In the genomic region with DNA sequence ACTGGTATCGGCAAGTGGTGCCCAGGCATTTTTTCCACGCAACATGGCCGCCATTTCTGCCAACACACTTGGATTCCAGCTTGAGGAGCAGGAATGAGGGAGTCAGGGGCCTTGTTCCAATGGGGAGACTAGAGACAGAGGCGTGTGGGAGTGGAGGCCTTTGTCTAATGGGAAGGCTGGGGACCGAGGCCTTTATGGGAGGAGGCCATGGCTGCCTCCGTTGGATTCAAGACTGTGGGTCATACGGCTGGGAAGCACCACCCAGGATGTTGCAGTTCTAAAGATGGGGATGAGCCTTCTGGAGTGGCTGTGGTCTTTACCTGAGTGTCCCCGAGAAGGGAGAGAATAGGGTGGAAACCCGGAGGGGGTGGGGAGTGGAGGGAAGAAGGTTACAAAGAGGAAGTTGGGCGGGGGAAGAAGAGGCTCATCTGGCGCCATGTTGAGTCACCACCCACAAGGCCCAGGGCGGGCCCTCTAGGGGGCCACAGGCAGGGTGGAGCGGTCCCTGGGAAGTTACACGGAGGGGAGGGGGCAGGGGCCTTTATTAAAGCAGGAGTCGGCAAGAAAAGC, we compare ENCODE assay signal across 8 mouse cellular contexts. TPM values are rescaled to one million over a fixed set of nuclear protein-coding genes. Genes with fewer than 3 reads are reported as not detected.
A peak's percentile ranks its signal among the peaks of the same experiment; 100 is the strongest.
DNase-seq lines count a peak whose midpoint lies in the region; ATAC-seq and TF ChIP-seq lines count a peak whose summit lies in the region.

No protein-coding gene starts in this region.

- WGBS in midbrain, embryonic 11.5 days: 84% methylated on average over 15 of the region's 15 CpGs
- WGBS in midbrain, embryonic 16.5 days: 90% methylated on average over 15 of the region's 15 CpGs
- WGBS in heart, embryonic 13.5 days: 75% methylated on average over 15 of the region's 15 CpGs
- WGBS in hindbrain, postnatal 0 days: 82% methylated on average over 15 of the region's 15 CpGs

- H3K27me3 ChIP-seq in midbrain, embryonic 11.5 days (ENCODE audit: control insufficient read depth, insufficient read depth, low read length): peaks cover 10% of the 10 kb centered on the region; the same call in 1 of the 2 replicates
- H3K27me3 ChIP-seq in midbrain, embryonic 16.5 days (ENCODE audit: control insufficient read depth, insufficient read depth, low read depth, low read length): no peaks in the 10 kb centered on the region
- H3K27me3 ChIP-seq in heart, embryonic 13.5 days (replicated peaks): peaks cover 33% of the 10 kb centered on the region
- H3K27me3 ChIP-seq in hindbrain, postnatal 0 days (ENCODE audit: insufficient read depth, low read length): no peaks in the 10 kb centered on the region

- DNase-seq in midbrain, embryonic 11.5 days (ENCODE audit: low spot score, missing footprints): peak; percentile 65
- peak; percentile 39 for DNase-seq in lung, postnatal 10 days
- DNase-seq in thymus, postnatal 0 days (ENCODE audit: low spot score): peak; percentile 82
- no peak for DNase-seq in layer of hippocampus, postnatal 10 days (ENCODE audit: low spot score in 2 of 2)
- no peak for DNase-seq in hindbrain, postnatal 0 days (ENCODE audit: low spot score)
- no peak for DNase-seq in retina, postnatal 1 day

- no peak overlapping the region for H3K27ac ChIP-seq in midbrain, embryonic 11.5 days (ENCODE audit: low read depth, low read length)
- H3K27ac ChIP-seq in midbrain, embryonic 16.5 days (ENCODE audit: low read length): no peak overlapping the region
- H3K27ac ChIP-seq in heart, embryonic 13.5 days (replicated peaks): peak overlapping the region; percentile 38; the same call in 1 of the 2 replicates
- H3K27ac ChIP-seq in hindbrain, postnatal 0 days: no peak overlapping the region

- no peaks in the 10 kb centered on the region for H3K9me3 ChIP-seq in midbrain, embryonic 11.5 days (ENCODE audit: control insufficient read depth, low read length)
- no peaks in the 10 kb centered on the region for H3K9me3 ChIP-seq in midbrain, embryonic 16.5 days (replicated peaks; ENCODE audit: control insufficient read depth, low read length, poor library complexity, severe bottlenecking)
- H3K9me3 ChIP-seq in heart, embryonic 13.5 days: no peaks in the 10 kb centered on the region
- H3K9me3 ChIP-seq in hindbrain, postnatal 0 days (ENCODE audit: low read length): no peaks in the 10 kb centered on the region

- peaks cover 7% of the 10 kb centered on the region for H3K4me1 ChIP-seq in midbrain, embryonic 11.5 days (ENCODE audit: control insufficient read depth, insufficient read depth, low read length)
- peaks cover 7% of the 10 kb centered on the region for H3K4me1 ChIP-seq in midbrain, embryonic 16.5 days (ENCODE audit: control insufficient read depth, insufficient read depth, low read length)
- H3K4me1 ChIP-seq in heart, embryonic 13.5 days: peaks cover 5% of the 10 kb centered on the region
- 0 out of 2 replicates have a peak, but pooled peaks cover 3% of the 10 kb centered on the region for H3K4me1 ChIP-seq in hindbrain, postnatal 0 days (ENCODE audit: insufficient read depth, low read length)

- no peak for TF ChIP-seq CTCF in hindbrain, postnatal 0 days (IDR thresholded peaks at IDR 0.05; ENCODE audit: low read depth)

- H3K4me2 ChIP-seq in midbrain, embryonic 11.5 days: no peak overlapping the region
- no peak overlapping the region for H3K4me2 ChIP-seq in midbrain, embryonic 16.5 days (ENCODE audit: low read length)
- peak overlapping the region; percentile 43 for H3K4me2 ChIP-seq in heart, embryonic 13.5 days
- no peak overlapping the region for H3K4me2 ChIP-seq in hindbrain, postnatal 0 days (ENCODE audit: low read depth, low read length)

- H3K4me3 ChIP-seq in midbrain, embryonic 11.5 days (ENCODE audit: low read depth, low read length): peak overlapping the region; percentile 1; the same call in 1 of the 2 replicates
- H3K4me3 ChIP-seq in midbrain, embryonic 16.5 days (ENCODE audit: low read depth, low read length): no peak overlapping the region
- peak overlapping the region; percentile 38 for H3K4me3 ChIP-seq in heart, embryonic 13.5 days
- H3K4me3 ChIP-seq in hindbrain, postnatal 0 days (ENCODE audit: low read length): no peak overlapping the region

- no peaks in the 10 kb centered on the region for H3K36me3 ChIP-seq in midbrain, embryonic 11.5 days (ENCODE audit: control insufficient read depth, insufficient read depth, low read length)
- H3K36me3 ChIP-seq in midbrain, embryonic 16.5 days (ENCODE audit: control insufficient read depth, insufficient read depth, low read length): no peaks in the 10 kb centered on the region
- H3K36me3 ChIP-seq in heart, embryonic 13.5 days: no peaks in the 10 kb centered on the region
- H3K36me3 ChIP-seq in hindbrain, postnatal 0 days (ENCODE audit: insufficient read depth, low read length): no peaks in the 10 kb centered on the region

- H3K9ac ChIP-seq in midbrain, embryonic 11.5 days (ENCODE audit: low read length): no peak overlapping the region
- H3K9ac ChIP-seq in midbrain, embryonic 16.5 days (ENCODE audit: low read depth, low read length): no peak overlapping the region
- peak overlapping the region; percentile 37; the same call in 1 of the 2 replicates for H3K9ac ChIP-seq in heart, embryonic 13.5 days
- H3K9ac ChIP-seq in hindbrain, postnatal 0 days (replicated peaks; ENCODE audit: low read length): no peak overlapping the region

- ATAC-seq in midbrain, embryonic 11.5 days (ENCODE audit: low FRiP score): no peak
- no peak for ATAC-seq in midbrain, embryonic 16.5 days
- peak; percentile 62; the same call in 1 of the 2 replicates for ATAC-seq in heart, embryonic 13.5 days (ENCODE audit: extremely low read depth, insufficient number of reproducible peaks, low FRiP score, low TSS enrichment)
- ATAC-seq in hindbrain, postnatal 0 days: no peak

RNA-seq across cellular contexts. Expression of a gene that starts 4.0 kb away (rescaled TPM):
- polyA plus RNA-seq in midbrain, embryonic 11.5 days (2014; fragmentation: Nextera tagmentation; extraction: Ambion mirVana): 7.0 and 9.0 TPM in 2 replicates
- 62.6 and 68.5 TPM in 2 replicates for polyA plus RNA-seq in midbrain, embryonic 16.5 days (2015; fragmentation: Nextera tagmentation; extraction: Ambion mirVana)
- 0.47 and 0.51 TPM in 2 replicates for polyA plus RNA-seq in heart, embryonic 13.5 days (2015; fragmentation: Nextera tagmentation; extraction: Ambion mirVana)
- 2.6 and 4.0 TPM in 2 replicates for polyA plus RNA-seq in thymus, postnatal 0 days (2015; fragmentation: Nextera tagmentation; extraction: Ambion mirVana)
- total RNA-seq in layer of hippocampus, postnatal 10 days (2021): 100 to 1,000 TPM; 149 to 174 TPM
- total RNA-seq in hindbrain, postnatal 0 days (2014; rRNA removed): 103 and 137 TPM in 2 replicates
- 33.2 and 35.6 TPM in 2 replicates for polyA plus RNA-seq in hindbrain, postnatal 0 days (2015; fragmentation: Nextera tagmentation; extraction: Ambion mirVana)

RNA-seq across cellular contexts. Expression of a gene that starts 19.0 kb away (rescaled TPM):
- 148 and 163 TPM in 2 replicates for polyA plus RNA-seq in midbrain, embryonic 11.5 days (2014; fragmentation: Nextera tagmentation; extraction: Ambion mirVana)
- 127 TPM in 2 replicates for polyA plus RNA-seq in midbrain, embryonic 16.5 days (2015; fragmentation: Nextera tagmentation; extraction: Ambion mirVana)
- 104 and 115 TPM in 2 replicates for polyA plus RNA-seq in heart, embryonic 13.5 days (2015; fragmentation: Nextera tagmentation; extraction: Ambion mirVana)
- 425 and 454 TPM in 2 replicates for polyA plus RNA-seq in thymus, postnatal 0 days (2015; fragmentation: Nextera tagmentation; extraction: Ambion mirVana)
- total RNA-seq in layer of hippocampus, postnatal 10 days (2021): 10 to 100 TPM; 56.1 to 59.9 TPM
- 60.7 and 63.5 TPM in 2 replicates for total RNA-seq in hindbrain, postnatal 0 days (2014; rRNA removed)
- polyA plus RNA-seq in hindbrain, postnatal 0 days (2015; fragmentation: Nextera tagmentation; extraction: Ambion mirVana): 125 and 135 TPM in 2 replicates

RNA-seq across cellular contexts. Expression of a gene that starts 37.0 kb away (rescaled TPM):
- polyA plus RNA-seq in midbrain, embryonic 11.5 days (2014; fragmentation: Nextera tagmentation; extraction: Ambion mirVana): 2.6 and 2.9 TPM in 2 replicates
- polyA plus RNA-seq in midbrain, embryonic 16.5 days (2015; fragmentation: Nextera tagmentation; extraction: Ambion mirVana): 0.08 and 0.22 TPM in 2 replicates
- 2.1 and 8.2 TPM in 2 replicates for polyA plus RNA-seq in heart, embryonic 13.5 days (2015; fragmentation: Nextera tagmentation; extraction: Ambion mirVana)
- 5.0 and 6.2 TPM in 2 replicates for polyA plus RNA-seq in thymus, postnatal 0 days (2015; fragmentation: Nextera tagmentation; extraction: Ambion mirVana)
- total RNA-seq in layer of hippocampus, postnatal 10 days (2021): under 1 TPM; 0.48 to 0.62 TPM
- 0.37 TPM in 1 of 2 replicates, not detected in the other for total RNA-seq in hindbrain, postnatal 0 days (2014; rRNA removed)
- 0.10 and 0.55 TPM in 2 replicates for polyA plus RNA-seq in hindbrain, postnatal 0 days (2015; fragmentation: Nextera tagmentation; extraction: Ambion mirVana)

Comparison
In these comparisons a context has a peak if more than half of its experiments do, and no peak if none do; other contexts are left out.
1. H3K4me3 ChIP-seq: peak in midbrain, embryonic 11.5 days (single experiment) and heart, embryonic 13.5 days (single experiment); none in midbrain, embryonic 16.5 days (single experiment) and hindbrain, postnatal 0 days (single experiment).
2. DNase-seq: peak in midbrain, embryonic 11.5 days (single experiment), lung, postnatal 10 days (single experiment) and thymus, postnatal 0 days (single experiment); none in layer of hippocampus, postnatal 10 days (0 of 2), hindbrain, postnatal 0 days (single experiment) and retina, postnatal 1 day (single experiment).